Mouse (Mus musculus) forelimb bud, embryonic 11.5 days (tissue): ENCODE data around the gene Farp1.
"Not testable (repeated sequence)": the region's sequence is repeated elsewhere in the genome, so short reads cannot be mapped to it uniquely, and the experiment has no call there.

Experiments used
- DNase-seq: peaks from one replicate; pipeline ENCODE4 v3.0.0-alpha.2; 2012; ENCODE audit warnings: low read depth, low spot score

Gene Farp1

DNA sequence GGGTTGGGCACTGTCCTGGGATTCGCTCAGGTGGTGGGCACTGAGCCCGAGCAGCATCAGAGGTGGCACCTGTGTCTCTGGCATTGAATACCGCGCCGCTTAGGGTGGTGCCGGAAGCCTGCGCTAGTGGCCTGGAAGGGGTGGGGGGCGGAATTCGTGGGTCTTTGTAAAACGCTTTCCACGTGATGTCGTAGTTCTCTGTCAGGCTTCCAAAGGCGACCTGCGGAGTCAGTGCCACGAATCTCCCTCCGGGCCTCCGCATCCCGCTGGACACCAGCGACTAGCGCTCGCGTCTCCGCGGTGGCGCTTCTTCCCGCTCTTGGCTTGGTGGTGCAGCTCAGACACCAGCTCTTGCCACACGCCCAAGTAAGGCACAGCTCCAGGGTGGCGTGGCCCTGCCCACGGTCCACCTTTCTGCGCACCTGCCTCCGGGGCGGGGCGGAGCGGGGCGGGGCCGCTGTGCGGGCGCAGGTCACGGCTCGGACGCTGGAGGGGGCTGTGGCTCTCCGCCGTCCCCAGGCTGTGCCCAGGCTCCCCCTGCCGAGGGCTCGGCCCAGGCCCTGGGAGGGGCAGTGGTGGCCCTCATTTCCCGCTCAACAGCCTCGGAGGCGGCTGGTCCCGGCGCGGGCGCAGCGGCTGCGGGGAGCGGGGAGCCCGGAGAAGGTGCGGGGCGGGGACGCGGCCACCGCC, at the start of gene Farp1:
TSS of gene Farp1 (plus strand) at position 228 of the 690 bp plus-strand sequence.
- peak; percentile 79 for DNase-seq

- DNase-seq: no peak
Observed at GRCm38 (mm10) chr14:120989126-120989525, 45.9 kb upstream of the Farp1 start.

- no peak for DNase-seq
Observed at GRCm38 (mm10) chr14:120997686-120998085, 37.3 kb upstream of the Farp1 start.

GRCm38 (mm10) chr14:121000561-121001340, 34.2 kb upstream of the Farp1 start:
- peak; percentile 30 for DNase-seq

GRCm38 (mm10) chr14:121005621-121006020, 29.4 kb upstream of the Farp1 start:
- DNase-seq: no peak

GRCm38 (mm10) chr14:121006021-121006420, 29.0 kb upstream of the Farp1 start:
- no peak for DNase-seq

DNA sequence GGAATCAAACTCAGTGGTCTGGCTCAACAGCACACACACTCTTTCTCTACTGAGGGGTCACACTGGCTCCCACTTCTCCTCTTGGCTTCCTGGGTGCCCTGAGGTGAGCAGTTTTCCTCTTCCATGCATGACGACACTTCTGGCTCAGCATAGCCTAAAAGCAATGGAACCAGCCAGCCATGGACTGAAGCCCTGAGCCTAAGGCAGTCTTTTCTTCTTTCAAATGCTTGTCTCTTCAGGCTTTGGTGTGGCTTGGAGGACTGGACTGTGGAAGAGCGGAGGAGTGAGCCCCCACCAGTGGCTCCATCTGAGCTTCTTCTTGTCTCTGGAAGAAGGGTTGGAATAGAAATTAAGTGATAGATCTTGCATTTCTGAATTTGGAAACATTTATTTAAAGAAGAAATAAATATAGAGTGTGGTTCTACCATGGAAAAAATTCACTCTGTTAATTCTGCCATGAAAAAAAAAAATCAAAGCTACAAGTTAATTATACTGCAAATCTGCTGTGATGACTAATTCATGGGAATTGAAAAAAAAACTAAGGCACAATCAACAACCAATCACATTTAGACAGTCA, 19.8 kb upstream of the Farp1 start:
- no peak for DNase-seq

DNA sequence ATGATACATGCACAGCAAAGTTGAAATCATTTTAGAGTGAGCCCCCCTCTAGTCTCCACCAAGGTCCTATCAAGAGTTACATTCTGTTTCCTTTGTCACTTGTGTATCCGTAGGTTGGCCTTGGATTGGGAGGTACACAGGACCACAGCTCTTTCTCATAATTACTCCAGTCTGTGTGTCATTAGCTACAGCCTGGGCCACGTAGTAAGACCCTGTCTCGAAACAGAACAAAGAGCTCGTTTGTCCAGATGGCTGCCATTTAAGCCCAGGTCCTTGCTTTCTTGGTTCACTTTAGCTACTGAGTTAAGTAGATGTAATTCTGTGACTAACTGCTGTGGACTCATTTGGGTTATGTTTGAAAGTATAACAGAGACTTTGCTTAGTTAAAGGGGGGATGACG, 12.6 kb upstream of the Farp1 start:
- DNase-seq: no peak

DNA sequence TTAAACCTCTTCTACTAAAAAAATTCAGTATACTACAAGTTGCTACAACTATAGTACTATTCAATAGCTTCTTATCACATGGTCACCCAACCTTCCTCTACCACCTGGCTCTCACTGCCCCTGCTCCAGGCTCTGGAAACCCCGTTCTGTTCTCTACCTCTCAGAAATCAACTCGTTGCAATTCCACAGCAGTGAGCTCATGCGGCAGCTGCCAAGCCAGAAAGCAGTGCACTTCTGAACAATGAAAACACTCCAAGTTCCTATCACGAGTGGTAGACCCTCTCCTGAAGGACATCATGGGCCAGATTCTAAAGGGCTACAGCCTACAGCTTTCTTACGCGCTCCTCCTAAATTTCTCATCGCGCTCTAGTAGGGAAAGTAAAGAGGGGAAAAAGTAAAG, 9.6 kb upstream of the Farp1 start:
- no peak for DNase-seq

- no peak for DNase-seq
Observed at GRCm38 (mm10) chr14:121031396-121031795, 3.6 kb upstream of the Farp1 start.

DNA sequence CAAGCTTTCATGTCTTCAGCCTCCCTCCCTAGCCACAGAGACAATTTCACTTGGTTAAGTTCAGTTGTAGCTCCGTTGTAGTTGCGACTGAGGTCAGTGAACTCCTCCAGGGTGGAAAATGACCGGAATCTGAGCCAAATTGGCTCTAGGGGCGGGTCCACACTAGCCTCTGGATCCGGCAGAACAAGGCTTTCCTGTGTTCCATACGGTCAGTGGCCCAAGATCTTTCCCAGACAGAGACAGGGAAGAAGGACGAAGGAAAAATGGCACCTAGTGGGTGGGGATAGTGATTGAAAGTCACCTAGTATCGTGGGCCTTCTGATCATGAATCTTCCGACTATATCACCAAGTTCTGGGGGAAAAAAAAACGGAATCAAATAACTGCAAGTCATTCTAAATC, 475 bp upstream of the Farp1 start:
- DNase-seq: no peak

- no peak for DNase-seq
Observed at GRCm38 (mm10) chr14:121035663-121036473, 868 bp downstream of the Farp1 start.

DNA sequence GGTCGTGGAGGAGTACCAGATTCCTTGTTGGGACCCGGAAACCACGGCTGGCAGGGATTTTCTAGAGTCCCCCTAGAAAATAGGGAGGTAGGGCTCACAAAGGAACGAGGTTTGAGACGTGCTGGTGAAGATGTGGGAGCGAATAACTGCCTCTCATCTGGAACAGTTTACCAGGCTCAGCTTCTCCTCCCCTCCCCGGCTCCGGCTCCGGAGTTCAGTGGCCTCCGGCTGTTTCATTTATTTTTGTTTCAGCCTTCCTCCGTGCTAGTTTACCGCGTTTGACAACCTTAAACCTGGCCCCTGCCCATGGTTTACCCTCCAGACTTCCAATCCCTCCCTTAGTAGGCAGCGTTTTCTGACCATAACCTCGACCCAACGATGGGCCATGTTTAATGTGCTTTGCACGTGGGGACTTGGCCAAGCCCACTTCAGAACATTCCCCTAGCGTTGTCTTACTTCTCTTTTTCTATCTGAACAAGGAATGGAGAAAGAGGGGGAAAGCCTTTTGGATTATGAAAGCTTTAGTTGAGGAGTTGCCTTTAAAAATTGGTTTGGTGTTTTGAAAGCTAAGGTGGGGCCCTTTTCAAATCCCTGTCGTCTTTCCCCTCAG, 1.7 kb downstream of the Farp1 start:
- DNase-seq: peak; percentile 80

GRCm38 (mm10) chr14:121037276-121037675, 2.3 kb downstream of the Farp1 start:
- DNase-seq: no peak

DNA sequence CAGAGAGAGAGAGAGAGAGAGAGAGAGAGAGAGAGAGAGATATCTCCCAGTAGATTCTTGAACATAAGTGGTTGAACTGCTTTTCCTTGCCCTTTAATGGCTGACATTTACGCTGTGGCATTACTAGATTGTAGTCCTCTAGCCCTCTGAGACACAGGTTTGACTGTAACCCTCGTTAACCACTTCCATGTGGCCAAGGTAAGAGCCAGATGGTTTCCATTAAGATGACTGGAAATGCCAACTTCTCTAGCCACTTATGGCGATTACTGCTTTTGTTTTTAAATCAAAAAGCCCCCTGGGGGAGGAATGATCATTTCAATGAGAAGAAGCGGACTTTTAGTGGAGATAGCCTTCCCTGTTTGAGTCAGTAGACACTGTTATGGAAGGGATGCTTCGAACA, 3.7 kb downstream of the Farp1 start:
- DNase-seq: peak; percentile 90

- DNase-seq: no peak
Observed at GRCm38 (mm10) chr14:121044145-121044544, 9.1 kb downstream of the Farp1 start.

DNA sequence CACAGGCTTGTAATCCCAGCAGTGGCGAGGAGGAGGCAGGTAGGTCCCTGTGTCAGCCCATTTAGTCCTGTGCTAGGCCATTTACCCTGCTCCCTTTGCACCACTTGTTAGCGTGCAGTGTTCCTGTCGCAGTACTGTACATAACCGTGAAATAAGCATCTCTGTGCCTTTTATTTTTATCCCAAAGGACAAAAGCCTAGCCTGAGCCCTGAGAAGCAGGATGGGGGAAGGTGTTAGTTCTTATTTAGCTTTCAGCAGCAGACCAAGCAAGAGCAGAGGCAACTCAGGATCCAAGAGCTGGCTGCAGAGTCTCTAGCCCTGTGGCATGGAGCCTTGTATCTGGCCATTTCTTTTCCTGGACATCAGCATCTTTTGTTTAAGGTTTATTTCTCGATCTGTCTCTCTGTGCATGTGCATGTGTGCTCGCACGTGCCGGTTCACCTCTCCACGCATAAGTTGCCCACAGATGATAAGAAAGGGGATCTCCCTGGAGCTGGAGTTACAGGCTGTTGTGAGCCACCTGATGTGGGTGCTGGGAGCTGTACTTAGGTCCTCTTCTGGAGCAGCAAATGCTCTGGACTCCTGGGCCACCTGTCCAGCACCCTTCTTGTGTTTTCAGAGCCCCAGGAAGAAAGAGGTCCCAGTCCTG, 11.4 kb downstream of the Farp1 start:
- DNase-seq: no peak

GRCm38 (mm10) chr14:121047780-121048179, 12.8 kb downstream of the Farp1 start:
- DNase-seq: no peak

DNA sequence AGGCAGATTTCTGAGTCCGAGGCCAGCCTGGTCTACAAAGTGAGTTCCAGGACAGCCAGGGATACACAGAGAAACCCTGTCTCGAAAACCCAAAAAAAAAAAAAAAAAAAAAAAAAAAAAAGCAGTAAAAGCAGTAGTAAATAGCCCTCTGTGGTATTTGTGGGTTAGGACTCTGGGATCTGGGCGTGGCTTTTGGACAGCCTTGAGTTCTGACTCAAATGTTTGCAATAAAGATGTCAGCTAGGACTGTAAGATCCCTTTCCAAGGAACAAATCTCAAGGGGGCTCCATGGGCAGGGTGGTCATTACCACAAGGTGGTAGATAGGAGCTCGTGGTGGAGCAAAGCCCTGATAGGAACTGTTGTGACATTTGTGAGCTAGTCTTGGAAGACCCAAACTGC, 16.0 kb downstream of the Farp1 start:
- not testable (repeated sequence) for DNase-seq

DNA sequence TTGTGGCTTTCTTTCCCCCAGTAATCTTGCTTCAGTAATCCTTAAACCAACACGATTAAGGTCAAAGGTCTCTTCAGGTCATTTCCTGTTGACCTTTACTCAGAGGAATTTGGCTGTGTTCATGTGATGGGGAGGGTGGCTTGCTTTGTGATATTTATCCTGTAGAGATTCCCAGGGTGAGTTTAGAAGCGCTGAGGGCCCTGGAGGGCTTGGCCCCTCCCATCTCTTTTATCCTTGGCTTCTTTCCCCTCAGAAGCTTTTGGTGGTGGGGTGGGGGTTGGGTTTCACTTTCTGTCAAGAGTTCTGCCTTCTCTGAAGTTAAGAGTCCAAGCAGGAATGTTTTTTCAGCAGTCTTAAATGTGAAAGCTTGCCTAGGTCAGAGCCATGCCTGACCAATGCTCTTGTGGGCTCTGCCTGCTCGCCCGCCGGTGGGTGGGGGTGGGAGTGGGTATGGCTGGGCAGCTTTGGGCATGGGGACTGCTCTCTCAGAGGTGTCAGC, 18.1 kb downstream of the Farp1 start:
- peak; percentile 54 for DNase-seq

GRCm38 (mm10) chr14:121054062-121054461, 19.1 kb downstream of the Farp1 start:
- peak; percentile 61 for DNase-seq
